Mouse (Mus musculus) brain, adult 10 weeks (tissue): ENCODE results near the gene Sgpl1. TPM values are rescaled to one million over a fixed set of nuclear protein-coding genes. Genes with fewer than 3 reads are reported as not detected.

Experiments used
- polyA plus RNA-seq: library from polyadenylated mRNA; stranded (reverse); fragments of 350-450 nt; fragmentation: Illumina TruSeq; extraction: RNeasy Lipid Tissue Mini Kit (QIAGEN cat#74804); gene quantifications from one replicate; pipeline ENCODE4 v1.2.3, GENCODE M21; 2015; ENCODE audit warnings: low read depth, low replicate concordance

Sgpl1 gene
- polyA plus RNA-seq, result 23.6 TPM

DNA sequence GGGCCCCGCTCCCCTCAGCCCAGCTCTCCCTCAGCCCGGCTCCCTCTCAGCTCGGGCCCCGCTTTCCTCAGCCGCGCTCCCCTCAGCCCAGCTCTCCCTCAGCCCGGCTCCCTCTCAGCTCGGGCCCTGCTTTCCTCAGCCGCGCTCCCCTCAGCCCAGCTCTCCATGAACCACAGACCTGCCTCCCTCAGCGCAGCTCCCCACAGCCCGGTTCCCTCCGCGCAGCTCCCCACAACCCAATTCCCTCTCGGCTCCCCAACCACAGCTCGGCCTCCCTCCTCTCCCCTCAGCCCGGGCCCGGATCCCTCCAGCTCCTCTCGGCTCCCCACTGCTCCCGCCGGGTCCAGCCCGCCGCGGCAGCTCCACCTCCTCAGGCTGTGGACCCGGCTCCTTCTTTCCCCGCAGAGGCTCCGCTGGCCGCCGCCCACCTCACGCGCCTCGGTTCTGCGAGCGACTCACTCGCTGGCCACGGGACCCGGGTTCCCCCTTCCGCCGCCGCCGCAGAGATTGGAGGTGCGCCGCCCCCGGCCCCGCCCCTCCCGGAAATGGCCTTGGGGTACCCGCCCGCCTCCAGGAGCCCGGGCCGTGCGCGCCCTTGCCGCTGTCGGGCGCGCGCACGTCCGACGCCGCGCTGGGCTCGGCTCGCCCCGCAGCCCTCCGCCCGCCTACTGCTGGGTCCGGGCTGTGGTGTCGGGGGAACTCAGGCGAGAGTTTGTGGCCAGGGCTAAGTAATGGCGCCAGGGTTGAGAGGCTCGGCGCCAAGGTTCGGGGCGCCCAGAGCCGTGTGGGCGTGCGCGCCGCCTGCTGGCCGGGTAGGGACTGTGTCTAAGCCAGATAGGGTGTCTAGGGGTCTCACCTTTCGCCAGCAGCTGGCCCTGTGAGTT lies at the start of gene Sgpl1:
Sgpl1 (minus strand) TSS at position 547 of the 884 bp plus-strand sequence.

DNA sequence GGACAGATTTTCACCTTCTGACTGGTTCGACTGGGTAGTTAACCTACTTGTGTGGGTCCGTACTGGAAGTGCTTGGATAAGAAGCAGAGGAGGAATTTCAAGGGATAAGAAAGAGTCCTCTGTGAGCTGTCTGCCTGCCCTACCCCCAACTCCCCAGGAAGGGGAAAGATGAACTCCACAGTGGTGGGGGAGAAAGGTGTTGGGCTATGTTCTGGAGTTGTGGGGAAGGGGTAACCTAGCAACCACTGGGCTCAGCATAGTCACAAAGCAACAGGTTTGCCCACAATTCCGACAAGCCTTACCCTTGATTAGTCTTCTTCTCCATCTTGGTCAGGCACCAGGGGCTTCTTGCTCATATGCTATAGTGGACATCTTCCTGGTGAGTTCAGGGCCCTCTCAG lies 24.2 kb upstream of the Sgpl1 start, which contains the start of gene Tbata:
Tbata (plus strand) TSS at position 301 of the 400 bp plus-strand sequence.

DNA sequence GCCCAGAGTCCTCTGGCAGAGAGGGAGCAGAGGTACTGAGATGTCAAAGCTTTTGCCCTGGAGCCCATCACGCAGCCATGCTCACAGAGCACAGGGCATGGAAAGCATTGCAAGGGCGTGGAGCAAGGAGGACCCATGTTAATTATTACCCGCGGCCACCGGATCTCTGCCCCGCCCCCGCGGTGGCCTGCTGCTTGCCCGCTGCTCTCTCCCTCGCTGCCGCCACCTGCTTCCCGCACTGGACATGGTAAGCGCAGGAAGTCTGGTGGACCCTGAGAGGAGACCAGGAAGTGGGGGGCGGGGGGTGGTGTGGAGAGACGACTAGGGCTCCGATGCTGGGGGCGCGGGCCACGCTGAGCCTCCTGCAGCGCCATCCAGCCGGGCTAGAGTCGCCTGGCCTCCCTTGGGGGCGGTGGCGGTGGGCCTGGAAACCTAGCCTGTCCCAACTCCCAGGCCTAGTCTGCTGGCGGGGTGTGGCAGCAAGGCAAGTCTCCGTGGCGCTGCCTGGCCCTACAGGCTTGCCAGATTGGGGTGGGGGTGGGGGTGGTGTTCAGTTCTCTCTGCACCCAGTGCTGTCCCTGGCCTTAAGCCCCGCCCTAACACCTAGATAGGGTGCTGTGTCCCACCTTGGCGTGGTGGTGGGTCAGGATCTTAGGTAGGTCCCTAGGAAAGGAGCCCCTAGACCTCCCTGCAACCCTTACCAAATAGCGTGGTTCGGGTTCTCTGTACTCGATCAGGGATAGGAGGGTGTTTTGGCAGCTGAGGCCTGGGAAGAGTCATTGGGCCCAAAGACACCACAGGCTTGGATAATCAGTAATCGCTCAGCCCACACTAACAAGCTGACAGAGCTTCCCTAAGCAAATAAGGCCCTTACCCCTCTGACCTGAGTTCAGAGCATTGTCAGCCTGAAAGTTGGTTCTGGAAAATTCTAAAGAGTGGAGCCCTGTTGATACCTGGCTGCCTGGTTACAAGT lies 58.0 kb downstream of the Sgpl1 start, which contains the start of gene Pcbd1:
Pcbd1 (plus strand) TSS at position 162 of the 973 bp plus-strand sequence.

Other genes starting within 250 kb of the Sgpl1 start
- gene Pcbd1, start 58.4 kb downstream of the Sgpl1 start, polyA plus RNA-seq, result 22.2 TPM
- 4.4 TPM for gene Tbata, start 24.3 kb upstream of the Sgpl1 start, polyA plus RNA-seq
- gene Adamts14, start 125.7 kb upstream of the Sgpl1 start, polyA plus RNA-seq, result 0.16 TPM
- gene Prf1, start 150.1 kb upstream of the Sgpl1 start, polyA plus RNA-seq, result not detected
- 8.3 TPM for gene Pald1, start 235.8 kb upstream of the Sgpl1 start, polyA plus RNA-seq